Mouse (Mus musculus) CH12.LX (cell line): Measurements from ENCODE around the gene Gng3. TPM values are rescaled to one million over a fixed set of nuclear protein-coding genes. Genes with fewer than 3 reads are reported as not detected.

Source experiments
- DNase-seq: peaks from one replicate; pipeline ENCODE4 v3.0.0-alpha.2; 2013; ENCODE audit errors: extremely low read depth
- H3K27ac ChIP-seq: 2 replicates; pipeline ENCODE4 v1.5.1; 2012; ENCODE audit warnings: low read depth, mild to moderate bottlenecking, control low read depth, moderate library complexity; ENCODE audit not compliant: insufficient read depth
- H3K27me3 ChIP-seq: replicated peaks from 2 replicates; pipeline ENCODE3; 2012; ENCODE audit warnings: inconsistent platforms
- H3K36me3 ChIP-seq, 2 experiments: replicated peaks in 1 of 2; 2 replicates each; pipeline versions ENCODE3 to v1.6.1; 2012; ENCODE audit warnings: inconsistent platforms in 1 of 2, low read length in 1 of 2, mild to moderate bottlenecking in 1 of 2, mixed read lengths in 1 of 2, moderate library complexity in 1 of 2; ENCODE audit not compliant: control insufficient read depth in 1 of 2, insufficient read depth in 1 of 2
- H3K4me1 ChIP-seq, 2 experiments: 2 replicates each; pipeline ENCODE4 v1.6.1; 2012; ENCODE audit warnings: inconsistent platforms in 1 of 2, moderate library complexity in 1 of 2; ENCODE audit not compliant: insufficient read depth in 2 of 2, control insufficient read depth in 1 of 2
- H3K4me2 ChIP-seq: 2 replicates; pipeline ENCODE4 v1.6.1; 2012; ENCODE audit warnings: low read depth, mild to moderate bottlenecking, control low read depth; ENCODE audit not compliant: poor library complexity, insufficient read depth, severe bottlenecking
- H3K4me3 ChIP-seq, 3 experiments: fragments of 150-350 bp in 1 of 3; sonication (generic) in 1 of 3; replicated peaks in 1 of 3; 2 replicates each; pipeline versions ENCODE3 to v1.5.1; 2011 to 2012; ENCODE audit warnings: low read depth in 2 of 3, low read length in 2 of 3, mild to moderate bottlenecking in 2 of 3, moderate library complexity in 2 of 3, control low read depth in 1 of 3, improper control_type of control experiment in 1 of 3, inconsistent platforms in 1 of 3, mixed read lengths in 1 of 3; ENCODE audit not compliant: poor library complexity in 1 of 3
- H3K79me2 ChIP-seq: replicated peaks from 2 replicates; pipeline ENCODE4 v1.6.1; 2012; ENCODE audit warnings: mild to moderate bottlenecking, moderate library complexity; ENCODE audit not compliant: control insufficient read depth, poor library complexity, insufficient read depth, severe bottlenecking; ENCODE audit errors: extremely low read depth
- H3K9ac ChIP-seq: 2 replicates; pipeline ENCODE4 v1.6.1; 2012; ENCODE audit warnings: low read depth, mild to moderate bottlenecking, control low read depth, moderate library complexity; ENCODE audit not compliant: insufficient read depth
- H3K9me3 ChIP-seq: replicated peaks from 2 replicates; pipeline ENCODE3; 2012; ENCODE audit warnings: low read length, inconsistent platforms, mixed read lengths
- BHLHE40 ChIP-seq: IDR thresholded peaks from 2 replicates; pipeline ENCODE4 v1.6.1; 2011; ENCODE audit warnings: mild to moderate bottlenecking, low read depth, low read length, improper control_type of control experiment
- CHD2 ChIP-seq: IDR thresholded peaks from 2 replicates; pipeline ENCODE4 v1.6.1; 2011; ENCODE audit warnings: low read length, improper control_type of control experiment
- CTCF ChIP-seq, 2 experiments: IDR thresholded peaks in 1 of 2; conservative IDR thresholded peaks in 1 of 2; 2 replicates each; pipeline ENCODE4 v1.5.1; 2011 to 2012; ENCODE audit warnings: low read depth in 2 of 2, low read length in 2 of 2, improper control_type of control experiment in 1 of 2, inconsistent platforms in 1 of 2, mild to moderate bottlenecking in 1 of 2, moderate library complexity in 1 of 2
- E2F4 ChIP-seq: IDR thresholded peaks from 2 replicates; pipeline ENCODE4 v1.6.1; 2011; ENCODE audit warnings: low read depth, low read length, improper control_type of control experiment; ENCODE audit not compliant: insufficient replicate concordance
- EP300 ChIP-seq: IDR thresholded peaks from 2 replicates; pipeline ENCODE4 v1.6.1; 2011; ENCODE audit warnings: low read length, improper control_type of control experiment
- GABPA ChIP-seq: IDR thresholded peaks from 2 replicates; pipeline ENCODE4 v1.6.1; 2012; ENCODE audit warnings: low read depth, low read length, improper control_type of control experiment, inconsistent platforms; ENCODE audit not compliant: insufficient replicate concordance
- IRF4 ChIP-seq: IDR thresholded peaks from 2 replicates; pipeline ENCODE4 v1.6.1; 2014; ENCODE audit warnings: low read depth, mild to moderate bottlenecking, inconsistent platforms, low read length, improper control_type of control experiment
- KAT2A ChIP-seq: IDR thresholded peaks from 2 replicates; pipeline ENCODE4 v1.6.1; 2012; ENCODE audit warnings: low read length, improper control_type of control experiment, inconsistent platforms; ENCODE audit not compliant: insufficient replicate concordance
- MAZ ChIP-seq: IDR thresholded peaks from 2 replicates; pipeline ENCODE4 v1.6.1; 2012; ENCODE audit warnings: low read depth, mild to moderate bottlenecking, inconsistent platforms, low read length, improper control_type of control experiment, moderate library complexity
- MYC ChIP-seq: IDR thresholded peaks from 2 replicates; pipeline ENCODE4 v1.6.1; 2011; ENCODE audit warnings: low read depth, mild to moderate bottlenecking, improper control_type of control experiment, low read length
- POLR2A ChIP-seq: IDR thresholded peaks from 2 replicates; pipeline ENCODE4 v1.6.1; 2011; ENCODE audit warnings: low read depth, mild to moderate bottlenecking, improper control_type of control experiment, low read length
- POLR2AphosphoS2 ChIP-seq: IDR thresholded peaks from 2 replicates; pipeline ENCODE4 v1.6.1; 2011; ENCODE audit warnings: low read depth, low read length, improper control_type of control experiment
- RAD21 ChIP-seq: IDR thresholded peaks from 2 replicates; pipeline ENCODE4 v1.6.1; 2011; ENCODE audit warnings: low read depth, mild to moderate bottlenecking, low read length, improper control_type of control experiment, moderate library complexity
- SIN3A ChIP-seq: IDR thresholded peaks from 2 replicates; pipeline ENCODE4 v1.6.1; 2012; ENCODE audit warnings: low read length, improper control_type of control experiment, inconsistent platforms
- SMC3 ChIP-seq: IDR thresholded peaks from 2 replicates; pipeline ENCODE4 v1.6.1; 2011; ENCODE audit warnings: low read depth, low read length, improper control_type of control experiment
- TBP ChIP-seq: conservative IDR thresholded peaks from 2 replicates; pipeline ENCODE4 v1.6.1; 2011; ENCODE audit warnings: low read depth, low read length, improper control_type of control experiment
- UBTF ChIP-seq: IDR thresholded peaks from 2 replicates; pipeline ENCODE4 v1.6.1; 2012; ENCODE audit warnings: low read depth, mild to moderate bottlenecking, inconsistent platforms, low read length, improper control_type of control experiment, moderate library complexity
- ZC3H11A ChIP-seq: IDR thresholded peaks from 2 replicates; pipeline ENCODE4 v1.6.1; 2012; ENCODE audit warnings: low read depth, mild to moderate bottlenecking, inconsistent platforms, low read length, improper control_type of control experiment
- dilution Hi-C: fragments of 300-500 bp; cut with MboI; formaldehyde crosslinking; loops from 2 replicates; pipeline ENCODE4 v1.14.3; 2020; ENCODE audit warnings: low sequenced_read_pairs; ENCODE audit not compliant: extremely low pct_unique_long_range_greater_than_20kb, extremely low pct_ligation_motif_present
- in situ Hi-C: fragments of 300-500 bp; cut with MboI; formaldehyde crosslinking; loops from 3 replicates; pipeline ENCODE4 v1.14.3; 2019; ENCODE audit warnings: low sequenced_read_pairs, low pct_ligation_motif_present, low pct_unique_long_range_greater_than_20kb, mixed read lengths
- polyA plus RNA-seq: library from polyadenylated mRNA; unstranded; fragments of >175 nt; gene quantifications from 2 replicates; pipeline ENCODE4 v1.2.1, GENCODE M21; 2012; ENCODE audit warnings: low read depth; ENCODE audit not compliant: insufficient read length
- total RNA-seq, 2 experiments: library from RNA; depleted of rRNA; stranded (reverse); fragments of 300-350 nt in 1 of 2; fragments of >200 nt in 1 of 2; gene quantifications; 2 replicates each; pipeline ENCODE4 v1.2.3; 2012 to 2014

The Gng3 gene
- total and polyA plus RNA-seq, 3 experiments, result 0.56 to 10.3 (median 6.1) TPM

DNA sequence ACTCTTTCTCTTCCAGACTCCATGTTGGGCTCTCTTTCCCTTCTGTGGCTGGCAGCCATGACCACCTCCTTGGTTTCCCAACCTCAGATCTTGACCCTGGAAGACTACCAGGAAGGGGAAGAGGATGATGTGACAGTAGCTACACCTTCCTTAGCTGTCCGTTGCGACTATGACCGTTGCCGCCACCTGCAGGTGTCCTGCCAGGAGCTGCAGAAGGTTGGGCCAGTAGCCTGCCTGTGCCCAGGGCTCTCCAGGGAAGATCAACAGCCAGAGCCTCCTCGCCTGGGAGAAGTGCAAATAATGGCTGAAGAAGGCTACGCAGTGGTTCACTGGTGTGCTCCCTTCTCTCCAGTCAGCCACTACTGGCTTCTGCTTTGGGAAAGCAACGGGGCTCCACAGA, 12.6 kb upstream of the Gng3 start:
- no peak overlapping the region for H3K27ac ChIP-seq
- in situ Hi-C loops (no loop called here), dilution Hi-C loops (no loop called here)
- no peak overlapping the region for H3K9ac ChIP-seq
- H3K27me3 ChIP-seq, result no peaks in the 10 kb centered on the region
- H3K4me3 ChIP-seq, result no peak overlapping the region
- H3K4me1 ChIP-seq, result no peaks in the 10 kb centered on the region
- no peaks in the 10 kb centered on the region for H3K9me3 ChIP-seq
- peaks cover 20 to 27% of the 10 kb centered on the region in 2 experiments for H3K36me3 ChIP-seq
- TF ChIP-seq SIN3A, result no peak
- TF ChIP-seq MAZ, result no peak
- no peak for TF ChIP-seq CHD2
- no peak for TF ChIP-seq EP300
- peak; percentile 35 for TF ChIP-seq SMC3
- TF ChIP-seq RAD21, result peak; percentile 7
- TF ChIP-seq GABPA, result no peak
- TF ChIP-seq TBP, result no peak
- TF ChIP-seq CTCF (conservative IDR thresholded peaks at IDR 0.05 in 1 of 2, IDR thresholded peaks at IDR 0.05 in 1 of 2; ENCODE audit: low read depth in 2 of 2, low read length in 2 of 2), result peak in 1 of 2 experiments; percentile 47; a peak in 2 of 4 replicates
- TF ChIP-seq BHLHE40, result no peak
- no peak for DNase-seq
- H3K79me2 ChIP-seq, result no peaks in the 10 kb centered on the region
- H3K4me2 ChIP-seq, result no peak overlapping the region

DNA sequence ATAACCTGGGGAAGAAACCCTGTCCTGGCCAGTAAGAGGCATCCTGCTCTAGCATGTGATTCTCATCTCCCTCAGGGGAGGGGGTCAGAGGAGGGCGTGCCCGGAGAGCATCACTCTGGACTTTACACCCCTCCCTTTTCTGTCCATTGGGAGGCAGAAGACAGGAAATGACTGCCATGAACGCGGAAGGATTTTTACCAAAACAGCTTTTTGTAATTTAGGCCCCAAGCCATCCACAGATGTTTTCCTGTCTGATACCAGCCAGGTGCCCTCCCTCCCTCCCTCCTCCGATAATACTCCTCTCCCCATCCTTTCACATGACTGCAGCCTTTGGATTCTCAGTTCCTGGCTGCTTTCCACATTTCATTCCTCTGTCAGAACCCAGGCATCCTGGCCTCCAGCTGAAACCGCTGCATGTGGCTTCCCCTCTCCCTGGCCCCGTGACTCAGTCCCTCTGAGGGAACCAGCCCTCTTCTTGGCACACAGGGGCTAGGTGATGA, 11.5 kb upstream of the Gng3 start, which contains the start of gene Lrrn4cl:
Gene Lrrn4cl, plus strand, starts transcription at position 367 of the 500 bp plus-strand sequence.
- H3K9me3 ChIP-seq, result no peaks in the 10 kb centered on the region
- in situ Hi-C loops, result no loop called here
- TF ChIP-seq SIN3A (no peak), RAD21 (no peak), E2F4 (no peak), BHLHE40 (no peak), EP300 (no peak), IRF4 (no peak), CHD2 (no peak), POLR2A (no peak), UBTF (no peak), KAT2A (no peak), MYC (no peak), ZC3H11A (no peak), POLR2AphosphoS2 (no peak)
- H3K36me3 ChIP-seq, result peaks cover 32 to 39% of the 10 kb centered on the region in 2 experiments
- H3K4me1 ChIP-seq, result no peaks in the 10 kb centered on the region
- H3K79me2 ChIP-seq, result no peaks in the 10 kb centered on the region
- no peaks in the 10 kb centered on the region for H3K27me3 ChIP-seq
- no peak within 1 kb of the TSS for H3K4me3 ChIP-seq
- dilution Hi-C loops, result no loop called here
- H3K27ac ChIP-seq, result no peak within 1 kb of the TSS
- H3K4me2 ChIP-seq, result no peak within 1 kb of the TSS
- no peak for DNase-seq
- H3K9ac ChIP-seq, result no peak within 1 kb of the TSS
